Mouse (Mus musculus) fat pad, adult 2 months (tissue): ENCODE measurements around the gene Nemp1.

Experiments used
- DNase-seq: peaks from one replicate; pipeline ENCODE4 v3.0.0-alpha.2; 2011; ENCODE audit warnings: low read depth, low spot score; ENCODE audit errors: extremely low read depth

The Nemp1 gene

GRCm38 (mm10) chr10:127712736-127713135 lies 46.0 kb downstream of the Nemp1 start:
- no peak for DNase-seq

- no peak for DNase-seq
These were observed 55.1 kb downstream of the Nemp1 start for GRCm38 (mm10) chr10:127721671-127722418.

GRCm38 (mm10) chr10:127724178-127724577 lies 57.5 kb downstream of the Nemp1 start, which contains the start of gene Tac2:
Tac2 (plus strand) TSS chr10:127724478.
- DNase-seq = no peak

- no peak for DNase-seq
These were observed 58.4 kb downstream of the Nemp1 start for GRCm38 (mm10) chr10:127725136-127725535.

- DNase-seq = no peak
These were observed 61.7 kb downstream of the Nemp1 start for GRCm38 (mm10) chr10:127728437-127728836.

- no peak for DNase-seq
These were observed 63.7 kb downstream of the Nemp1 start for GRCm38 (mm10) chr10:127730285-127730932.

- no peak for DNase-seq
These were observed 64.2 kb downstream of the Nemp1 start for GRCm38 (mm10) chr10:127730933-127731310.

- no peak for DNase-seq
These were observed 64.7 kb downstream of the Nemp1 start for GRCm38 (mm10) chr10:127731397-127731796.

GRCm38 (mm10) chr10:127734434-127734833 lies 67.7 kb downstream of the Nemp1 start:
- no peak for DNase-seq

- no peak for DNase-seq
These were observed 69.6 kb downstream of the Nemp1 start for GRCm38 (mm10) chr10:127736266-127736665.

GRCm38 (mm10) chr10:127736916-127737315 lies 70.2 kb downstream of the Nemp1 start:
- no peak for DNase-seq

GRCm38 (mm10) chr10:127737552-127737951 lies 70.9 kb downstream of the Nemp1 start:
- no peak for DNase-seq

- DNase-seq = no peak
These were observed 71.6 kb downstream of the Nemp1 start for GRCm38 (mm10) chr10:127738151-127738882.

GRCm38 (mm10) chr10:127739083-127739660 lies 72.5 kb downstream of the Nemp1 start, which contains the start of gene Zbtb39:
Zbtb39 (plus strand) TSS chr10:127739538.
- DNase-seq = no peak

- no peak for DNase-seq
These were observed 73.0 kb downstream of the Nemp1 start for GRCm38 (mm10) chr10:127739661-127740161.

GRCm38 (mm10) chr10:127744661-127745060 lies 78.0 kb downstream of the Nemp1 start:
- no peak for DNase-seq

- no peak for DNase-seq
These were observed 79.2 kb downstream of the Nemp1 start for GRCm38 (mm10) chr10:127745886-127746285.

- DNase-seq = no peak
These were observed 80.6 kb downstream of the Nemp1 start for GRCm38 (mm10) chr10:127747254-127747653.

- DNase-seq = no peak
These were observed 82.3 kb downstream of the Nemp1 start for GRCm38 (mm10) chr10:127748847-127749612.

GRCm38 (mm10) chr10:127750136-127750777 lies 83.6 kb downstream of the Nemp1 start:
- no peak for DNase-seq
